Mouse (Mus musculus): Measurements from ENCODE around the gene Bhlhe40. TPM values are rescaled to one million over a fixed set of nuclear protein-coding genes. Genes with fewer than 3 reads are reported as not detected.

Bhlhe40 gene
- total RNA-seq, 2 experiments from 2014 or later, result 78.2 to 102 TPM

DNA sequence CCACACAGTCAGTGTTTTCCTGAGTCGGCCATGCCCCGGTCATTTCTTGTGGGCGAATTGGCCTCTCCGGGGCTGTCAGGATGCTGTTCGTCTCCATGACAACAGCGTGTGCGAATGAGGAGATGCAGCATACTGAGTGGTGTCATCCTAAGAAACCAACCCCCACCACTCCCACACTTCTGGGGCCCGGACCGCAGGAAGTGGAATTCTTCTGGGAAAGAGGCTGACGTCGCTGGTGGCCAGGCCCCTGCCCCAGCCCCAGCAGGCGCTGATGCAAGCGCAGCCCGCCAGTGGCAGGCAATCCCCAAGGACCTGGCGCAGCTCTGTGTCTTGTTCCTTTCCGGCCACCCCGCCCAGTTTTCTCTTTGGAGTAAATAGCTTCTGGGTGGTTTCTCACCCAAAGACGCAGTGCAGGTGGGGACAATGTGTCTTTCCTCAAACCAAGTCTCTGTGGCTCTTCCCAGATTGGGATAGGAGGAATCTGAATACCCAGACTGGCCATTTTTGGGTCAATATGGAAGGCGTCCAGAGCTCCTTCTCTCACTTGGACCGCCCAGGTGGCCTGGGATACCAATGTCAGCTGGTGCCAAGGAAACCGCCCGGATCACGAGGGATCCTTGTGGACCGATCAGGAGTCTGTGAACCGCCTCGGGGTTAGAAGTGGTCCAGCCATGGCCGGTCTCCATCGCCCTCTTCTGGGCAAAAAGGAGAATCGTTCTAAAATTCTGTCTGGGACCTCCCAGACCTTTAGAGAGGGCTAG is 49.2 kb downstream of the Bhlhe40 start:
- intact Hi-C loops (cut with DNase I), result loop anchor here (1.0 to 5.0 kb wide), 6 partner anchors 41 to 293 kb away; partner anchors contain the start of gene Bhlhe40
- DNase-seq (ENCODE audit: low spot score in 2 of 2), result peak; percentile 79 to 93

DNA sequence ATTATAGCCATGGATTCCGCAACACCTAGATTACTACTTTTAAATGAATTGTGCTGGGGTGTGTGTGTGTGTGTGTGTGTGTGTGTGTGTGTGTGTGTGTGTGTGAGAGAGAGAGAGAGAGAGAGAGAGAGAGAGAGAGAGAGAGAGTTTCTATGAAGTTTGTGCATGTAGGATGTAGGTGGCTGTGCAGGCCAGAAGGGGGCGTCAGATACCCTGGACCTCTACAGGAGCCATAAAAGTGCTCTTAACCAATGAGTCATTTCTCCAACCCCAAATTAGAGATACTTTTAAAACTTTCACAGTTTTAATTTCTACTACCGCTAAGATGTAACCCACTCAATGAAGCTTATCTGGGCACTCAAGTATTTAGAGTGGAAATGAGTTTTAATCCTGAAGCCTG is 50.2 kb downstream of the Bhlhe40 start:
- DNase-seq (ENCODE audit: low spot score in 2 of 2), result no peak
- intact Hi-C loops (cut with DNase I), result loop anchor here (2.0 to 5.0 kb wide), 3 partner anchors 138 to 294 kb away; no protein-coding TSS in a partner anchor

DNA sequence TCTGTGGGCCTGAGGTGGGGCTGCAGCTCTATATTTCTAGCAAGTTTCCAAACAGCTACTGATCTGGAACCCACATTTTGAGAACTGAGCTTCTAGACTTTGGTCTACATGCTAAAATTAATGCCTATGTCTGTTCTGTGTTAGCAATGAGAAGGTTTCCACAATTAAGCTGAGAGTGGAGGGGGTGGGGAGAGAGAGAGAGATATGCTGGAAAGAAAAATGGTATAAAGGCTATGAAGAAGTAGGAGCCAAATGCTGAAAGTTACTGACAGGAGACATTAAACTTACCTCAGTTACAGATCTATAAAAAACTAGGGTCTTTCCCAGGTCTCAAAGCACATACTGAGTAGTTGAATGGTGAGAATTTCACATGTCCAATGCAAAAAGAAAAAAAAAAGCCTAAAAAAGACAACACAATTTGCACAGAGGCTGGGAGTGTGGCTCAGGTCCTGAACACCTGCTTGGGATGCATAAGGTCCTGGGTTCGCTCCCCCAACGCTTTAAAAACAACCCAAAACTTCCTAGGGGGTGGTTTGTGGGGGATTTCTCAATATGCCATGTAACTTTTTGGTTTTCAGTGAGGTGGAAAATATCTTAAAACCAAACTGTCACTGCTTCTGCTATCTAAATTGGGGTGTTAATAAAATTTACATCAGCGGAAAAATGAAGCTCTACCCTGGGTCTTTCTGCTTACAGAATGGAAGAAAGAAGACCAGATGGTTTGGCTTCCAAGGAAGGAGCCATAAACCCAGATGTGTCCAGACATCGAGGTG is 50.9 kb downstream of the Bhlhe40 start:
- intact Hi-C loops (cut with DNase I), result loop anchor here (2.0 to 5.0 kb wide), 3 partner anchors 139 to 295 kb away; no protein-coding TSS in a partner anchor
- no peak for DNase-seq (ENCODE audit: low spot score in 2 of 2)

DNA sequence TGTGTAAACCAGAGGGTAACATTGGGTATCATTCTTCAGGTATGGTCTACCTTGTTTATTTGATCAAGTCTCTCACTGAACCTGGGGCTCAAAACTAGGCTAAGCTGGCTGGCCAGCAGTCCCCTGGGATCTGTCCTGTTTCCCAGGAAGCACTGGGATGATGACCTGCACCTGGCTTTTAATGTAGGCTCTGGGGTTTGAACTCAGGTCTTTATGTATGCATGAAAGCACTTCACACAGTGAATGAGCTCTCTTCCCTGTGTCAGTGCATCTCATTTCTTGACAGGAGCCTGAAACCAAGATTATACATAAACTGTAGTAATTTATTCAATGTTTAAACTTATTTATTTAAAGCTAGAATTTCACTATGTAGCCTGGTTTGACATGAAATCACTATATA is 51.7 kb downstream of the Bhlhe40 start:
- no peak for DNase-seq (ENCODE audit: low spot score in 2 of 2)
- intact Hi-C loops (cut with DNase I), result loop anchor here (5.0 kb wide), 2 partner anchors 140 to 210 kb away; no protein-coding TSS in a partner anchor

DNA sequence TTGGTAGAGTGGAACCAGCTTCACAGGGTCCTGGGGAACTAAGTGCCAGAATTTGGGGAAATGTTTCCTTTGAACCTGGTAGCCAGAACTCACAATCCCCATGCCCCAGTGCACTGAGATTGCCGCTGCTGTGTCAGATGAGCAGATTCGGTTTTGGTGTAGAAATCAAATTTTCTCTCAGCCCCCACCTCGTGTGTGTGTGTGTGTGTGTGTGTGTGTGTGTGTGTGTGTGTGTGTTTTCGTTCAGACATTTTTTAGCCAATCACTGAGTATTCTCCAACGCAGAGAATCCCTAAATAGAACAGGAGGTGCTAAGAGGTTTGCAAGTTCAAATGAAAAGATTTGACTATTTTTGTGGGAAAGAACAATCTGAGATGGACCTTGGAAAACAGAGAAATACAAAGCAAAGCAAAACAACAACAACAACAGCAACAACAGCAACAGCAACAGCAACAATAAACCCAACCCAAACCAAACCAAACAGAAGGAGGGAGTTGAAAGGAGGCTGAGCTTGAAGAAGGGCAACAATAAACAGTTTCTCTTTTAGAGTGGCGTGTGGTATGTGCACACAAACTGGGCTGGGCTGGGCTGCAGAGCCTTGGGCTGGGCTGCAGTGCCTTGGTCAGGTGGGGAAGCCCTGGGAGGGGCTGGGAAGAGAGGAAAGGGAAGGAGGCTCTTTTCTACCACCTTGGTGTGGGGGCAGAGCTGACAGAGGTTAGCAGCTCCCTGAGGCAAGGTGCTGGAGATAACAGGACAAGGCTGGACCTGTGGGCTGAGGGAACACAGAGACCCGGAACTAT is 52.9 kb downstream of the Bhlhe40 start:
- no peak for DNase-seq (ENCODE audit: low spot score in 2 of 2)
- intact Hi-C loops (cut with DNase I), result loop anchor here (5.0 kb wide), 2 partner anchors 141 to 211 kb away; no protein-coding TSS in a partner anchor

Other genes starting within 250 kb of the Bhlhe40 start
- gene Arl8b, start 122.5 kb downstream of the Bhlhe40 start, total RNA-seq (2021), result 100 to 1,000 TPM; 208 to 216 TPM
- 10 to 100 TPM; 13.7 to 22.0 TPM for gene Edem1, start 168.0 kb downstream of the Bhlhe40 start, total RNA-seq (2021)